Mouse (Mus musculus) embryo, embryonic 9.5 days (tissue): ENCODE measurements around the gene Actl9.
A peak's percentile ranks its signal among the peaks of the same experiment; 100 is the strongest.

Experiments
- DNase-seq: peaks from one replicate; pipeline ENCODE4 v3.0.0-alpha.2; 2017; ENCODE audit errors: extremely low spot score

Gene Actl9

GRCm38 (mm10) chr17:33432019-33432946 lies at the start of gene Actl9:
TSS of gene Actl9 (plus strand) at chr17:33432896.
- no peak for DNase-seq

- DNase-seq: no peak
Measured at GRCm38 (mm10) chr17:33385705-33386104, 47.0 kb upstream of the Actl9 start.

GRCm38 (mm10) chr17:33392271-33392670 lies 40.4 kb upstream of the Actl9 start:
- DNase-seq: no peak

GRCm38 (mm10) chr17:33394182-33395034 lies 38.3 kb upstream of the Actl9 start, which contains the start of gene Zfp101:
TSS of gene Zfp101 (minus strand) at chr17:33394641.
- peak; percentile 89 for DNase-seq

GRCm38 (mm10) chr17:33439148-33439547 lies 6.5 kb downstream of the Actl9 start:
- DNase-seq: peak; percentile 61

GRCm38 (mm10) chr17:33439922-33440321 lies 7.2 kb downstream of the Actl9 start:
- DNase-seq: no peak

GRCm38 (mm10) chr17:33441159-33441558 lies 8.5 kb downstream of the Actl9 start:
- no peak for DNase-seq

- no peak for DNase-seq
Measured at GRCm38 (mm10) chr17:33456631-33457030, 23.9 kb downstream of the Actl9 start.

- no peak for DNase-seq
Measured at GRCm38 (mm10) chr17:33471206-33471605, 38.5 kb downstream of the Actl9 start.
